27 mouse cellular contexts compared by ENCODE assay signal in the genomic region with DNA sequence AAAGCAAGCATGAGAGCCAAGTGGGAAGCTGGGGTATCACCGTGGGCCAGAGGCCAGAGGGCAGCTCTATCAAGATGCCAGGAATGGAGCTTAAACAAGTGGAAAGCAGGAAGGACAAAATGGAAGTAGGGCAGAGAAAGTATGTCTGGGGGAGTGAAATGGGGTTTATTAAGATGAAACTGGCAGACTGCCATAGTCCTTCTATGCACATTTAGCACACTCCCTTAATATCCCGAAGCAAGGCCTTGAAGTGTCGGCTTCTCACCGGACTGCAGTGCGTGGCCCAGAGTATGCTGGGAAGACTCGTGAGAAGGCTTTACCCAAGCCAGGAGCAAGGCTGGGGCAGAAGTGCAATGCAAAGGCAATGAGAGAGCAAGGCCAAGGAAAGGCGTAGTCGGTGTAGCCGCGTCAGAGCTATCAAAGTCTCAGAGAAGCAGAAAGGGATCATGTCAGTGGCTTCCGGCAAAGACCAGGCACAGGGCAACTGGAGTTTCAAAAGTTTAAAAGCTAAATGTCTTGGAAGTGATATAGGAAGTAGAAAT. TPM values are rescaled to one million over a fixed set of nuclear protein-coding genes. Genes with fewer than 3 reads are reported as not detected.
DNase-seq lines count a peak whose midpoint lies in the region; ATAC-seq lines count a peak whose summit lies in the region.
"Had no signal": no experiment of that assay in that cellular context is flagged by ENCODE, and none has a peak within 500 bp of the region (broad histone marks: within the 10 kb centered on the region; RNA-seq: fewer than 3 reads in every experiment).

No protein-coding gene starts in this region.

- no peak overlapping the region for H3K9ac ChIP-seq in intestine, embryonic 14.5 days (ENCODE audit: low read length)
- no peak overlapping the region for H3K9ac ChIP-seq in intestine, embryonic 16.5 days (ENCODE audit: low read depth, low read length)
- H3K9ac ChIP-seq: forebrain, embryonic 15.5 days; hindbrain, embryonic 15.5 days; intestine, embryonic 15.5 days; neural tube, embryonic 13.5 days had no signal

- H3K36me3 ChIP-seq in intestine, embryonic 14.5 days (ENCODE audit: control insufficient read depth, insufficient read depth, low read length), result no peaks in the 10 kb centered on the region
- no peaks in the 10 kb centered on the region for H3K36me3 ChIP-seq in intestine, embryonic 16.5 days (ENCODE audit: control insufficient read depth, insufficient read depth, low read length)
- H3K36me3 ChIP-seq: forebrain, embryonic 15.5 days; G1E; hindbrain, embryonic 15.5 days; intestine, embryonic 15.5 days; midbrain, embryonic 10.5 days; neural tube, embryonic 13.5 days had no signal

- H3K4me3 ChIP-seq in intestine, embryonic 14.5 days (ENCODE audit: low read depth, low read length), result no peak overlapping the region
- no peak overlapping the region for H3K4me3 ChIP-seq in intestine, embryonic 16.5 days (ENCODE audit: low read length)
- H3K4me3 ChIP-seq: forebrain, embryonic 15.5 days; hindbrain, embryonic 15.5 days; intestine, embryonic 15.5 days; left cerebral cortex, adult 2 months; midbrain, embryonic 10.5 days; myocyte; neural tube, embryonic 13.5 days had no signal

- no peak overlapping the region for H3K4me2 ChIP-seq in intestine, embryonic 14.5 days (ENCODE audit: low read length)
- no peak overlapping the region for H3K4me2 ChIP-seq in intestine, embryonic 16.5 days (ENCODE audit: low read depth, low read length)
- H3K4me2 ChIP-seq: forebrain, embryonic 15.5 days; hindbrain, embryonic 15.5 days; intestine, embryonic 15.5 days; neural tube, embryonic 13.5 days had no signal

- no peak overlapping the region for H3K27ac ChIP-seq in intestine, embryonic 14.5 days (ENCODE audit: low read depth)
- H3K27ac ChIP-seq in intestine, embryonic 16.5 days (ENCODE audit: low read length), result no peak overlapping the region
- H3K27ac ChIP-seq: forebrain, embryonic 15.5 days; hindbrain, embryonic 15.5 days; intestine, embryonic 15.5 days; left cerebral cortex, adult 2 months; midbrain, embryonic 10.5 days; neural tube, embryonic 13.5 days had no signal

- H3K27me3 ChIP-seq in intestine, embryonic 14.5 days (replicated peaks; ENCODE audit: control insufficient read depth, insufficient read depth, low read length), result no peaks in the 10 kb centered on the region
- H3K27me3 ChIP-seq in intestine, embryonic 16.5 days (replicated peaks; ENCODE audit: control insufficient read depth, insufficient read depth, low read length), result no peaks in the 10 kb centered on the region
- H3K27me3 ChIP-seq: CH12.LX; forebrain, embryonic 15.5 days; hindbrain, embryonic 15.5 days; intestine, embryonic 15.5 days; neural tube, embryonic 13.5 days; Patski had no signal

- no peak for ATAC-seq in intestine, embryonic 14.5 days (replicated peaks; ENCODE audit: low FRiP score, low TSS enrichment, low read depth)
- no peak for ATAC-seq in intestine, embryonic 16.5 days
- ATAC-seq: forebrain, embryonic 15.5 days; intestine, embryonic 15.5 days; lung, postnatal 0 days; midbrain, embryonic 16.5 days; Patski had no signal

- intact Hi-C loops in heart, postnatal 36 days (cut with DNase I), result no loop called here

- DNase-seq in heart, adult 11 months, result peak; percentile 83
- DNase-seq in heart, postnatal 36 days, result no peak
- DNase-seq in intestine, embryonic 14.5 days (ENCODE audit: low spot score), result peak; percentile 46
- peak; percentile 15 for DNase-seq in ovary, postnatal 36 days (ENCODE audit: low spot score)
- no peak for DNase-seq in ovary, postnatal 10 days (ENCODE audit: low spot score)
- no peak for DNase-seq in embryo, embryonic 10.5 days (ENCODE audit: low spot score)
- DNase-seq: adrenal gland, adult 8-10 months; B cell, adult 2 months; cerebellum, adult 18-20 months; cerebellum, postnatal 25 days; heart, adult 18-20 months; layer of hippocampus, adult 9-11 months; right cerebral cortex, postnatal 14 days; thymus, postnatal 14 days had no signal

- 82% methylated on average over 11 of the region's 11 CpGs for WGBS in intestine, embryonic 14.5 days
- 80% methylated on average over 11 of the region's 11 CpGs for WGBS in intestine, embryonic 16.5 days

- H3K4me1 ChIP-seq in intestine, embryonic 14.5 days (replicated peaks; ENCODE audit: control insufficient read depth, insufficient read depth, low read length), result no peaks in the 10 kb centered on the region
- no peaks in the 10 kb centered on the region for H3K4me1 ChIP-seq in intestine, embryonic 16.5 days (ENCODE audit: control insufficient read depth, insufficient read depth, low read length)
- H3K4me1 ChIP-seq: forebrain, embryonic 15.5 days; hindbrain, embryonic 15.5 days; intestine, embryonic 15.5 days; midbrain, embryonic 10.5 days; neural tube, embryonic 13.5 days had no signal

- no peaks in the 10 kb centered on the region for H3K9me3 ChIP-seq in intestine, embryonic 14.5 days (ENCODE audit: control insufficient read depth, low read length)
- H3K9me3 ChIP-seq in intestine, embryonic 16.5 days (ENCODE audit: control insufficient read depth, low read length), result no peaks in the 10 kb centered on the region
- H3K9me3 ChIP-seq: forebrain, embryonic 15.5 days; G1E; hindbrain, embryonic 15.5 days; intestine, embryonic 15.5 days; midbrain, embryonic 10.5 days; neural tube, embryonic 13.5 days had no signal

RNA-seq across cellular contexts. Expression of gene Arhgap29, which starts 11.1 kb away (rescaled TPM):
- total RNA-seq in heart, postnatal 36 days (2021), result 10 to 100 TPM; 53.9 to 54.3 TPM
- polyA plus RNA-seq in intestine, embryonic 14.5 days (2014; fragmentation: Nextera tagmentation; extraction: Ambion mirVana), result 57.8 and 64.7 TPM in 2 replicates
- 22.1 and 25.7 TPM in 2 replicates for polyA plus RNA-seq in intestine, embryonic 16.5 days (2015; fragmentation: Nextera tagmentation; extraction: Ambion mirVana)

Comparison
In these comparisons a context has a peak if more than half of its experiments do, and no peak if none do; other contexts are left out.
1. DNase-seq: peak in heart, adult 11 months (single experiment), intestine, embryonic 14.5 days (single experiment) and ovary, postnatal 36 days (single experiment); none in heart, postnatal 36 days (0 of 2), ovary, postnatal 10 days (single experiment) and embryo, embryonic 10.5 days (single experiment).